Mouse (Mus musculus): ENCODE results near the gene Gdpgp1. TPM values are rescaled to one million over a fixed set of nuclear protein-coding genes. Genes with fewer than 3 reads are reported as not detected.

Gdpgp1 gene
- polyA plus RNA-seq, 2 experiments = 1.1 to 1.3 TPM

- H3K4me2 ChIP-seq (ENCODE audit: low read depth) = peak within 1 kb of the TSS; percentile 91
- peak; percentile 90 to 92 (median 92) for DNase-seq (ENCODE audit: low read depth in 3 of 3, low spot score in 3 of 3)
- H3K9me3 ChIP-seq (ENCODE audit: control insufficient read depth, low read length) = no peaks in the 10 kb centered on the region
- TF ChIP-seq CTCF (IDR thresholded peaks at IDR 0.05; ENCODE audit: low read depth) = no peak
- TF ChIP-seq EP300 (IDR thresholded peaks at IDR 0.05; ENCODE audit: low read depth) = 0 out of 2 replicates have a peak, but pooled peaks have one; percentile 27
- WGBS (ENCODE audit: insufficient replicate concordance) = 3% methylated on average over 21 of the region's 21 CpGs
- H3K4me3 ChIP-seq (ENCODE audit: insufficient read depth in 1 of 2, low read depth in 2 of 2, low read length in 2 of 2) = peak within 1 kb of the TSS; percentile 72 to 81
- peaks cover 21% of the 10 kb centered on the region for H3K36me3 ChIP-seq (replicated peaks; ENCODE audit: control insufficient read depth, insufficient read depth, low read depth)
- peaks cover 10 to 13% of the 10 kb centered on the region in 2 experiments for H3K4me1 ChIP-seq (replicated peaks; ENCODE audit: control insufficient read depth in 2 of 2, insufficient read depth in 2 of 2, low read length in 1 of 2)
- peak within 1 kb of the TSS; percentile 69 for H3K27ac ChIP-seq
- ATAC-seq (ENCODE audit: insufficient read depth) = peak; percentile 91
- H3K27me3 ChIP-seq (ENCODE audit: control insufficient read depth, insufficient read depth, low read length) = no peaks in the 10 kb centered on the region
- peak within 1 kb of the TSS; percentile 76 for H3K9ac ChIP-seq (replicated peaks)
Observed at GRCm38 (mm10) chr7:80268897-80269750, 36.5 kb downstream of the Gdpgp1 start, which contains the start of gene Vps33b. TSS of gene Vps33b (plus strand) at chr7:80269649.

GRCm38 (mm10) chr7:80269751-80270255 lies 37.1 kb downstream of the Gdpgp1 start:
- no peak for DNase-seq (ENCODE audit: low read depth in 3 of 3, low spot score in 3 of 3)
- Histone ChIP-seq H3K4me2 (ENCODE audit: low read depth) (peak overlapping the region; percentile 91), H3K9ac (replicated peaks) (peak overlapping the region; percentile 76), H3K4me1 (replicated peaks; ENCODE audit: control insufficient read depth in 2 of 2, insufficient read depth in 2 of 2, low read length in 1 of 2) (peaks cover 10 to 13% of the 10 kb centered on the region in 2 experiments), H3K36me3 (replicated peaks; ENCODE audit: control insufficient read depth, insufficient read depth, low read depth) (peaks cover 21% of the 10 kb centered on the region), H3K4me3 (ENCODE audit: insufficient read depth in 1 of 2, low read depth in 2 of 2, low read length in 2 of 2) (peak overlapping the region; percentile 72 to 81), H3K9me3 (ENCODE audit: control insufficient read depth, low read length) (no peaks in the 10 kb centered on the region), H3K27me3 (ENCODE audit: control insufficient read depth, insufficient read depth, low read length) (no peaks in the 10 kb centered on the region), H3K27ac (peak overlapping the region; percentile 69)
- WGBS (ENCODE audit: insufficient replicate concordance) = under 1% methylated on average over 23 of the region's 23 CpGs
- peak; percentile 69 for ATAC-seq (ENCODE audit: insufficient read depth)
- TF ChIP-seq CTCF (IDR thresholded peaks at IDR 0.05; ENCODE audit: low read depth) (no peak), EP300 (IDR thresholded peaks at IDR 0.05; ENCODE audit: low read depth) (no peak)

- Histone ChIP-seq H3K4me3 (ENCODE audit: insufficient read depth in 1 of 2, low read depth in 2 of 2, low read length in 2 of 2) (no peak overlapping the region), H3K9ac (replicated peaks) (no peak overlapping the region), H3K27ac (no peak overlapping the region), H3K9me3 (ENCODE audit: control insufficient read depth, low read length) (no peaks in the 10 kb centered on the region), H3K36me3 (replicated peaks; ENCODE audit: control insufficient read depth, insufficient read depth, low read depth) (peaks cover 15% of the 10 kb centered on the region), H3K4me2 (ENCODE audit: low read depth) (no peak overlapping the region), H3K4me1 (replicated peaks; ENCODE audit: control insufficient read depth in 2 of 2, insufficient read depth in 2 of 2, low read length in 1 of 2) (peaks cover 10 to 14% of the 10 kb centered on the region in 2 experiments), H3K27me3 (ENCODE audit: control insufficient read depth, insufficient read depth, low read length) (no peaks in the 10 kb centered on the region)
- ATAC-seq (ENCODE audit: insufficient read depth) = no peak
- no peak for TF ChIP-seq EP300 (IDR thresholded peaks at IDR 0.05; ENCODE audit: low read depth)
- no peak for TF ChIP-seq CTCF (IDR thresholded peaks at IDR 0.05; ENCODE audit: low read depth)
- 65% methylated on average over 2 of the region's 2 CpGs for WGBS (ENCODE audit: insufficient replicate concordance)
- DNase-seq (ENCODE audit: low read depth in 3 of 3, low spot score in 3 of 3) = no peak
Observed at GRCm38 (mm10) chr7:80273456-80273855, 40.8 kb downstream of the Gdpgp1 start.

- H3K27ac ChIP-seq = no peak overlapping the region
- TF ChIP-seq EP300 (IDR thresholded peaks at IDR 0.05; ENCODE audit: low read depth) (no peak), CTCF (IDR thresholded peaks at IDR 0.05; ENCODE audit: low read depth) (no peak)
- DNase-seq (ENCODE audit: low read depth in 3 of 3, low spot score in 3 of 3) (no peak), ATAC-seq (ENCODE audit: insufficient read depth) (no peak)
- peaks cover 15% of the 10 kb centered on the region for H3K36me3 ChIP-seq (replicated peaks; ENCODE audit: control insufficient read depth, insufficient read depth, low read depth)
- H3K4me2 ChIP-seq (ENCODE audit: low read depth) = no peak overlapping the region
- H3K4me1 ChIP-seq (replicated peaks; ENCODE audit: control insufficient read depth in 2 of 2, insufficient read depth in 2 of 2, low read length in 1 of 2) = 0 out of 4 replicates have a peak, but pooled peaks cover 0 to 2% of the 10 kb centered on the region in 2 experiments
- 59% methylated on average over 4 of the region's 4 CpGs for WGBS (ENCODE audit: insufficient replicate concordance)
- H3K9me3 ChIP-seq (ENCODE audit: control insufficient read depth, low read length) = no peaks in the 10 kb centered on the region
- H3K27me3 ChIP-seq (ENCODE audit: control insufficient read depth, insufficient read depth, low read length) = no peaks in the 10 kb centered on the region
- H3K4me3 ChIP-seq (ENCODE audit: insufficient read depth in 1 of 2, low read depth in 2 of 2, low read length in 2 of 2) = no peak overlapping the region
- H3K9ac ChIP-seq (replicated peaks) = no peak overlapping the region
Observed at GRCm38 (mm10) chr7:80276374-80276773, 43.7 kb downstream of the Gdpgp1 start.

- Histone ChIP-seq H3K36me3 (replicated peaks; ENCODE audit: control insufficient read depth, insufficient read depth, low read depth) (peaks cover 9% of the 10 kb centered on the region), H3K4me3 (ENCODE audit: insufficient read depth in 1 of 2, low read depth in 2 of 2, low read length in 2 of 2) (no peak overlapping the region), H3K4me2 (ENCODE audit: low read depth) (no peak overlapping the region), H3K27me3 (ENCODE audit: control insufficient read depth, insufficient read depth, low read length) (no peaks in the 10 kb centered on the region), H3K9me3 (ENCODE audit: control insufficient read depth, low read length) (no peaks in the 10 kb centered on the region), H3K27ac (no peak overlapping the region), H3K9ac (replicated peaks) (no peak overlapping the region), H3K4me1 (replicated peaks; ENCODE audit: control insufficient read depth in 2 of 2, insufficient read depth in 2 of 2, low read length in 1 of 2) (peaks cover 4 to 8% of the 10 kb centered on the region in 2 experiments)
- WGBS (ENCODE audit: insufficient replicate concordance) = 77% methylated on average over 10 of the region's 10 CpGs
- ATAC-seq (ENCODE audit: insufficient read depth) (no peak), DNase-seq (ENCODE audit: low read depth in 3 of 3, low spot score in 3 of 3) (no peak)
- TF ChIP-seq EP300 (IDR thresholded peaks at IDR 0.05; ENCODE audit: low read depth) = no peak
- no peak for TF ChIP-seq CTCF (IDR thresholded peaks at IDR 0.05; ENCODE audit: low read depth)
Observed at GRCm38 (mm10) chr7:80280032-80280431, 47.4 kb downstream of the Gdpgp1 start.
